Mouse (Mus musculus): ENCODE measurements at regions not wholly inside any gene's neighbourhood (a gene's known extent, or its start where the extent isn't known, plus 50 kb on each side); places are given as distances from the start of the nearest gene placed in this dataset.

GRCm38 (mm10) chr12:78118131-78118530 is 75.9 kb upstream of the Gm6657 start:
- no peak for TF ChIP-seq POLR2A (IDR thresholded peaks at IDR 0.05; ENCODE audit: insufficient read depth, low read depth, low read length)
- no peak for TF ChIP-seq CTCF (IDR thresholded peaks at IDR 0.05)
- no peak for TF ChIP-seq EP300 (IDR thresholded peaks at IDR 0.05; ENCODE audit: insufficient read depth, low read depth, low read length)

Measured in heart, adult 2 months (tissue).